Mouse (Mus musculus) left cerebral cortex, adult 11 months (tissue): Measurements from ENCODE around the gene Scn8a.

Experiments
- DNase-seq: peaks from one replicate; pipeline ENCODE4 v3.0.0; 2022; ENCODE audit warnings: low spot score

Gene Scn8a

GRCm38 (mm10) chr15:101072736-101073135 lies 203.1 kb downstream of the Scn8a start:
- no peak for DNase-seq

GRCm38 (mm10) chr15:101074067-101074466 lies 204.4 kb downstream of the Scn8a start:
- DNase-seq = no peak

GRCm38 (mm10) chr15:101075150-101075549 lies 205.5 kb downstream of the Scn8a start:
- no peak for DNase-seq

GRCm38 (mm10) chr15:101075656-101076055 lies 206.0 kb downstream of the Scn8a start:
- no peak for DNase-seq

GRCm38 (mm10) chr15:101076071-101077000 lies 206.7 kb downstream of the Scn8a start:
- DNase-seq = no peak

- no peak for DNase-seq
Measured at GRCm38 (mm10) chr15:101077001-101077812, 207.5 kb downstream of the Scn8a start.

GRCm38 (mm10) chr15:101077813-101078730 lies 208.4 kb downstream of the Scn8a start, which contains the start of gene Fignl2:
Gene Fignl2 (minus strand): TSS chr15:101078567.
- DNase-seq = no peak

- DNase-seq = peak; percentile 40
Measured at GRCm38 (mm10) chr15:101078731-101079156, 209.1 kb downstream of the Scn8a start.

- DNase-seq = no peak
Measured at GRCm38 (mm10) chr15:101080031-101080520, 210.4 kb downstream of the Scn8a start.

GRCm38 (mm10) chr15:101081035-101081548 lies 211.4 kb downstream of the Scn8a start:
- DNase-seq = no peak

- no peak for DNase-seq
Measured at GRCm38 (mm10) chr15:101082236-101082635, 212.6 kb downstream of the Scn8a start.

- no peak for DNase-seq
Measured at GRCm38 (mm10) chr15:101084499-101084898, 214.8 kb downstream of the Scn8a start.

- no peak for DNase-seq
Measured at GRCm38 (mm10) chr15:101086451-101086850, 216.8 kb downstream of the Scn8a start.

- DNase-seq = no peak
Measured at GRCm38 (mm10) chr15:101086956-101087355, 217.3 kb downstream of the Scn8a start.

GRCm38 (mm10) chr15:101088291-101088690 lies 218.6 kb downstream of the Scn8a start:
- no peak for DNase-seq

- DNase-seq = no peak
Measured at GRCm38 (mm10) chr15:101091551-101091950, 221.9 kb downstream of the Scn8a start.

GRCm38 (mm10) chr15:101092121-101092828 lies 222.6 kb downstream of the Scn8a start:
- DNase-seq = no peak

GRCm38 (mm10) chr15:101092829-101093648 lies 223.4 kb downstream of the Scn8a start:
- peak; percentile 52 for DNase-seq

GRCm38 (mm10) chr15:101093988-101094387 lies 224.3 kb downstream of the Scn8a start:
- no peak for DNase-seq

- no peak for DNase-seq
Measured at GRCm38 (mm10) chr15:101094979-101095378, 225.3 kb downstream of the Scn8a start.
